Mouse (Mus musculus) urinary bladder, adult 2 months (tissue): ENCODE data around the gene Smad3. TPM values are rescaled to one million over a fixed set of nuclear protein-coding genes. Genes with fewer than 3 reads are reported as not detected.

ENCODE experiments used
- DNase-seq: peaks from one replicate; pipeline ENCODE4 v3.0.0; 2022; ENCODE audit warnings: low spot score
- polyA plus RNA-seq: library from polyadenylated mRNA; depleted of rRNA; stranded (reverse); fragments of >200 nt; gene quantifications from 2 replicates; pipeline ENCODE4 v1.2.3, GENCODE M21; 2012; rRNA removed

Gene Smad3
- polyA plus RNA-seq: 33.3 and 39.4 TPM in 2 replicates

DNA sequence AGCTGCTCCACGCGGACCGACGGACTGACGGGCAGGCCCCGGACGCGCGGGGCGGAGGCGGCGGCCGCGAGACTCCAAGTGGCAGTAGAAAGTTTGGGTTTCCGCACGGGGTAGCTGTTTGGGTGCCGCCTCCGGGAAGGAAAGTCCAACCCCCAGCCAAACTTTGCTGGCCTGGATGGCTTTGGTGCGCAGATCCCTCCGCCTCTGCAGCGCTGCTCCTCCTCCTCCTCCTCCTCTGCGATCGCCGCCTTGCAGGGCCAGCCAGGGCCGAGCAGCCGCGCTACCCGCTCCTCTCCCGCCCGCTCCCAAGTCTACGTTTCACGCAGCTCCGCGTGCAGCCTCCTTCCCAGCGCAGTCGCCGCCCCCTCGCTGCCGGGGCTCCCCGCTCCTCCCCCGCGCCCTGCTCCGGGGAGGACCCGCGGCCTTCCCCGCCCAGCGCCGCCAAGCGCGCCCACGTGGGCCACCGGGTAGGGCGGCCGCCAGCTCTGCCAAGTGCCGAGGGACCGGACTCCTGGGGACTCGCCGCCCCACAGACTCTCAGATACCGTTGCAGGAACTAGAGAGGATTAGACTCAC, at the start of gene Smad3:
TSS of gene Smad3 (minus strand) at position 130 of the 576 bp plus-strand sequence.
- peak; percentile 98 for DNase-seq

DNA sequence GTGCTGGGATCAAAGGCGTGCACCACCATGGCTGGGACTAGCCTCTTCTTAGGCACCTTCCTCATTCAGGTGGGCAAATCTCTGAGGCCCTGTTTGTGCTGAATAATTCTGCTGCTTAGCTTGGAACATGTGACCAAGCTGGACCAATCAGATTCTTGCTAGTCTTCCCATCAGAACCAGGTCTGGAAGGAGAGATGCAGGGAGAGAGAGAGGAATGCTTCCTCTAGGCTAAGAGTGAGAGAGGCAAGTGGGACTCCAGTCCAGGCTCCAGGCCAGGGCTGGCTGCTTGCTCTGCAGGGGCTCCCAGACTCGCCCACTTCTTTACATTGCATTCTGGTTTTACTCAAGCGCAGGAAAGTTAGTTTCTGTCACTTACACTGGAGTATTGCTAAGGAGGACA, 47.1 kb upstream of the Smad3 start:
- DNase-seq: no peak

DNA sequence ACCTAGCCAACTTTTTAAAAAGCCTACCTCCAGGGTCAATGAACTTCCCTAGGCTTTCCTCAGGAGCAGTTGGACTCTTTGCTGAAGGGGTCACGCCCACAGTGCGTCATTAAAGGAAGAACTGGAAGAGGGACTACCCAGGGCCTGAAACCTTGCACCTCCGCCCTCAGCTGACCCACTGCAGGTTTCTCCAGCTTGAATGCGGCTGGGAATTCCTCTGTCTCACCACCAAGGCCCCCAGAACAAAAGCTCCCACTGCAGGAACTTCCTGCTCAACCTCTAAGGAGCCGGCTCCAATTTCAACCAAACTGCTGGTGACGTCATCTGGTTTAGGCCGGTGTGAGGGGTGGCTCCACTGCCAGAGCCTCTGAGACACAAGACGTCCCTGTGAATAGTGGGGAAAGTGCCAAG, 45.4 kb upstream of the Smad3 start:
- DNase-seq: no peak

DNA sequence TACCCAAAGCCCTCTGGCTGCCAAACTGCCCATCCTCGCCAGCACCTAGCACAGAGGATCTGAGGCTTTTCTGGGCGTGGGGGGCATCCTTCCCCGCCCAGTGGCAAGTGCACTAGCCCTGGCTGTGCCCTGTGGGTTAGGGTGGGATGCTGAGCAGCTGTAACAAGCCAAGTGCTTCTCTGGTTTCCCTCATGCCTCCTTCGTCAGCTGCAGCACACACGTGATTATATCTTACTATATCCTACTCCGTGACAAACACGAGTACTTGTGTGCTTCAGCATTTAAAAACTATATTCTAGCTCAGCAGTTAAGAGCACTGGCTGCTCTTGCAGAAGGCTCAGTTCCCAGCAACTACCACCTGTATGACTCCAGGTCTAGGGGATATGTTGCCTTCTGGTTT, 44.7 kb upstream of the Smad3 start:
- DNase-seq: no peak

DNA sequence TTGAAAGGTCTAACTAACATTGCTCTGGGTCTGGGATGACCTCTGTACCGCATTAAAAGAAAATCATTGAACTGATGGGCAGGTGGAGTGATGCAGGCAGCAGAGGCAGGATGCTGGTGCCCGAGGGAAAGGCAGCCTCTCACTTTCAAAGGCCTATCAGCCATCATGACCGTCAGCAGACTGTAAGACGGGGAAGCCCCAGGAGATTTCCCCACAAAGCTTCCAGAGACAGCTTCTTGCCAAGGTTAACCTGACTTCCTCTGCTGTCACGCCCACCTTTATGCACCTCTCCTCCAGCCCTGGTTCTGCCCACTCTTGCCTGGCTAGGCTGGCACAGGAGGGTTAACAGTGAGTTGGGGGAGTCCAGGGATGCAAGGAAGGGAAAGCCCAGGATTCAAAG, 44.3 kb upstream of the Smad3 start:
- no peak for DNase-seq

DNA sequence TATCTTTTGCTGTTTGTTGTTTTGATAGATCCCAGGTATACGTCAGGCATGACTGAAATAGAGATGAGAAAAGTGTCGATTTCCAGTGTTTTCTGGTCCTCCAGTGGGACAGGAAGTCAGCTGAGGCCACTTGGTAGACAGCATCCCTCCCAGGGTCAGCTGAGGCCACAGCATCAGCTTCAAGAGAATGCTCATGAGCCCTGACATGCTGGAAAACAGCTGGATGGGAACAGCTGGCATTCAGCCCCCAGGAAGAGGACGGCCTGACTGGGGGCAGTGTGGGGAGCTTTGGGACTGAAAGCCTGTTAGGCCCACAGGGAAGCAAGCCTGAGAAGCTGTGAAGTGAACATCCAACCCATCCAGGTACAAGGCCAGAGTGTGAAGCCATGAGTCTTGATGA, 38.6 kb upstream of the Smad3 start:
- no peak for DNase-seq

DNA sequence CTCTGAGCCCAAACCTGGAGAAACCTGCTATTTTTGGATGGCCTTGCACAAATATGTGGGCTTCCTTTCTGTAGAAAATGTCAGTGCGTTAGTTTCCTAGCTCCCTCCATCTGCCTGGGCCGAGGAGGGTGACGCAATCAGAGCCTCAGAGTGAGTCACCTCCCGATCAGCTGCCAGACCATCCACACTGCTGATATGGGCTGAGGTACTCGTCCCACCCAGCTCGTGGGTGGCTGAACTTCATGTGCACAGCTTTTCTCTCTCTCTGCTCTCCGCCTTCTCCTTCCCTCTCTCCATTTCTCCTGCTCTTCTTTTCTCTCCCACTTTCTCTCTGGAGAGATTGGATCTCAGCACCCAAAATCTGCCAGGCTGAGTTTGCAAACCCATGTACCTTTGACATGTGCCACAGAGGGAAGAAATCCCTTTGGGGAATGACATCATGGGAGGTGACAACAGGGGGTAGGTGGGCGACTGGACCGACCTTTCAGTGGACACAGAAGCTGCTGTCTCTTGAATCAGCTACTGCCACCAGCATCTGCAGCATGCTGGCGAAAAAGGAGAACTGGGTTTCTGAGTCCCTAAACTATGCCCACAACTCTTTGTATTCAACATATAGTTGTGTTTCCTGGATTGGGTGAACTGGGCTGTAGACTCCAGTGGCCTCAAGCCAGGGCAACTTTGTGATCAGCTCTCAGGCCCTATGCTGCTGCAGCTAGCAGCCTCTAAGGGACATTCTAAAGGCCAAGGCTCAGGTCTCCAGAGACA, 36.1 kb upstream of the Smad3 start:
- peak; percentile 34 for DNase-seq

DNA sequence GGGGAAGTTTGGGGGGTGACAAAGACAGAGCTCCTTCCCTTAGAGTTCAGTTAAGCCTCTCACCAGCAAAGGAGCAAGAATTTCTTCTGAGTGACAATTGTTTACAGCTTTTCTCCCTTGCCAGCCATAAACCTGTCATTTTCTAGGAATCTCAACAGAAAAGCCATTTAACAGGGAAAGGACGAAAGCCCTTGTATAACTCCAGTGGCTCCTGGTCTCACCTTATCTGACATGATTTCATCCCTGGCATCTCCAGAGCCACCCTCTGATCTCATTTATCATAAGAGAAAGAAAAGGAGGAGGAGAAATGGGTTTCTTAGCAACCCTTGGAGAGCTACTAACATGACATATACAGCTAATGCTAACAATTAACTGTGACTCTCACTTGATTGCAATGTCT, 33.9 kb upstream of the Smad3 start:
- no peak for DNase-seq

DNA sequence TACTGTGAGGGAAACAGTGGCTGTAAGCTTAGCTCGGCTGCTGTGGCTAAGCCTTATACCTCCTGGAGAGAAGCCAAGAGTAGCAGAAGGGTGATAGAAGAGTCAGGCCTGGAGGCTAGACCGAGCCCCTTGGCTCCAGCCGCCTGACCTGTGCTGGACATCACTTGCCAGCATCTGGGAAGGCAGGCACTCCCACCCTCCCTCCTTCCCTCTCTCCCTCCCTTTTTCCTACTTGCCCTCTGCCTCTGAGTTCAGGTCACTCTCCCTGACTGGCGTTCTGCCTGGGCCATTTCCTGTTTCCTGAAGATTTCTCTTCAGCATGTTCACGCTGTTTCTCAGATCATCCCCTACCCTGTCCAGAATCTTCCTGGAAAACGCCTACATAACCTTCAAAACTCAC, 33.5 kb upstream of the Smad3 start:
- DNase-seq: no peak

DNA sequence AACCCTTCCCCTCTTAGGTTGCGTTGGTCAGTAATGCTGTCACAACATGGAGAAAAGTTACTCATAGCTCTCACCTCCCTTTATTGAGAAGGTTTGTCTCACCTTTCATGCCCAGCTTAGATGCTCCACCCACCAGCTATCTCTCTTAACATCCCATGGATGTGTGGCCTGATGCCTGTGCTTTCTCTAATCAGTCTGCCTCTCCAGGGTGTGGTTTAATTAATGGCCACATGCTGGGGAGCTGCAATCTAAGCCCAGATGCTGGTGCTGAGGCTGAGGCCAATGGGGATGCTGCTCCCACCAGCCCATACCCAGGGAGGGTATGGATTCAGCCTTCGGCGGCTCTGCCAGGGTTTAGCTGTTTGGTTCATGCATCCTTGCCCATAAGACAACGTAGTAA, 32.4 kb upstream of the Smad3 start:
- no peak for DNase-seq

DNA sequence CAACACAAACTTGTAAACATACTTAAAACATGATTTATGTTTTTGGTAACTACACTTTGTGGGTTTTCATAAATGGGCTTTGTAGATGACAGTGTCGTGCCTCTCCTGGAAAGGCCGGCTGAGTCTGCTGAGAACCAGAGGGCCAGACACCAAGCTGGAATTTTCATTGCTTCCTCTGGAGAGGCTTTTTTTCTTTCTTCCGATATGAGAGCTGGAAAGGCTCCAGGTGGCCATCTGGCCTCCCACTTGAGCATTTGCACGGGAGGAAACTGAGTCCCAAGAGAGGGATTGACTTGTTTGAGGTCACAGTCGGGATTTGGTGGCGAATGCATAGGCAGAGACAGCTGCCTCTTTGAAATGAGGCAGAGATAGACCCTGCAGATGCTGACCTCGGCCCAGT, 31.6 kb upstream of the Smad3 start:
- no peak for DNase-seq

DNA sequence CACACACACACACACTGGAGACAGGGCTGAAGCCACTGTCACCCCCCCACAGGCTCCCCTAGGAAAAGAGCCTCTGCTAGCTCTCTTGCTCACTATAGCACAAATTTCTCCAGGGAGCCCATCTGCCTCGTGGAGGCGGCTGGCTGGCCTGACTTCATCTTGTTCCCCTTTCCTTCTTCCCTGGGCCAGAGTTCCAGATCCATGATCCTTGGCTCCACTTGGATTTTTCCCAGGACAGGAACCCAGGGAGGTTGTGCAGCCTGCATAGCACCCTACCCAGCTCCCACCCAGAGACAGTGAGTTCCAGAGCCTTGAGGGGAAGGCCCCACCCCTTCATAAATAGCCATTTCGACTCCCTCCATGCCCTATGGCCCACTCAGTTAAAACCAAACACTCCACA, 29.8 kb upstream of the Smad3 start:
- no peak for DNase-seq

DNA sequence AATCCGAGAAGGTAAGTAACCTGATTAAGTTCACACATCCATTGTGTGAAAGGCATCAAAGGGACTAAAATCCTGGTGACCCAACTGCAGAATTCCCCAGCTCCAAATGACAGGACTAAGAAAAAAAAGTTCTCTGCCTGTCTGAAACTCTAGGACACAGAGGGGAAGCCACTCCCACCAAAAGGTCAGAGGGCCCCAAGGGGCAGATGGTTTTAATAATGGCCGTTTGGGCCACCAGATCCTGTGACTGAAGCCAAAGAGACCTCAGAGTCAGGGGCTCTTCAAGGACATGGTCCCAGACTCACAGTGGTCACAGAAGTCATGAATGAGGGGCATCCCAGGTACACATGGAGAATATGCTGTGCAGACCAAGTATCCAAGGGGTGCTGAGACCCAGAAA, 29.3 kb upstream of the Smad3 start:
- DNase-seq: no peak

DNA sequence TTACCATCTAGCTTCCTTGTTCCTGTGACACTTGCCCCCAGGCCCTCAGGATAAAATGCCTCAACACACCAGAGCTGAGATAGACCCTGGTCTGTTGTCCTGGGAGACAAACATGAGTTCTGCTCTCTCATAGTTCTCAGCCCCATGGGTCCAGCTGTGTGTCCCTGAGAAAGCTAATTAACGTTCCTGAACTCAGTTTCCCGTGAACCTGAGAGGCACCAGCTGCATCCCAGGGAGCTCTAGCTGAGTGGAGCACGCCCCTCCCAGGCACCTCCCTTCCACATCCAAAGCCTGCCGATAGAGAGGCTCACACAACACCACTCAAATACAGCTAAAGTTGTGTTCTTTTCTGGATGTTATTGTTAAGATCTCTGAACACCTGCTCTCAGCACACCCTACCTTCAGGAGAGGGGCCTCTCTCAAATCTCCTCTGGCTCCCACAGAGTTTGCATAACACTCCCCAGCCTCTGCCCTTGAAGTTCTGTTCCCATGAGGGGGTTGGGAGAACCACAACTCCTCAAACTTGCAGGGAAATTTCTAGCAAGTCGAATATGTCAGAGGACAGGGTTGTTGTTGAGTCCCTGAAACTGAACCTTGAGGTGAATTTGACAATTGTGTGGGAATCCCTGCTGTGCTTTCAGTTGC, 28.4 kb upstream of the Smad3 start:
- DNase-seq: no peak

DNA sequence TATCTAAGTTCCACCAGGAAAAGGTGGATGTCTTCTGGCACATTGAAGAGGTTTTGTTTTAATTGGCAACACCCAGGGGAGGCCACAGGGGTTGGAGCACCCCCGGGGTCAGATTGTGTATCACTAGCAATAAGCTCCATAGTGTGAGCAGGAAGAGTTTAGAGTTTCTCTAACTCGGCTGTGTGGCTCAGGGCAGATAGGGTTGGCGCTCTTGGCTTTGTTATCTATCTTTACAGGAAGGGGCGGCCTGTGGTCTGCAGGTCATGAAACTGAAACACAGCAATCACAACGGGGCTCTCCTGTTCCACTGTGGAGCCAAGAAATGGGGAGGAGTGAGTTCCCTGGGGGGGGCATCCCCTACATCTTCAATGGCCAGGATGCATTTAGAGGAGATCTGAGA, 27.7 kb upstream of the Smad3 start:
- DNase-seq: no peak

DNA sequence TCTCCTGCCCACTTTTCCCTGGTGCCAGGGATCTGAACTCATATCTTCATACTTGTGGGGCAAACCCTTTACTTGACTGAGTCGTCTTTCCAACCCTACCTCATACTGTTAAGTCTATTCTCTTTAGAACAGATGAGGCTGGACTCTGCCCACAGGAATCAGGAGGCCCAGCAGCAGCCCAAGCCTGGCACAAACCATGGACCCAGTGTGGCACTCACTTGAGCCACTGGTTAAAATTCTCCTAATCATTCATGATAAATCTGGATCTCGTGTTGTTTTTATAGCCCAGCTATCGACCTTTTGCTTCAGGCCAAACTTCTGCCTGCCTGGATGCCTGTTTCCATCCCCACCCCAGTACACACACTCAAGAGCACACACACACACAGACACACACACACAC, 26.8 kb upstream of the Smad3 start:
- no peak for DNase-seq

DNA sequence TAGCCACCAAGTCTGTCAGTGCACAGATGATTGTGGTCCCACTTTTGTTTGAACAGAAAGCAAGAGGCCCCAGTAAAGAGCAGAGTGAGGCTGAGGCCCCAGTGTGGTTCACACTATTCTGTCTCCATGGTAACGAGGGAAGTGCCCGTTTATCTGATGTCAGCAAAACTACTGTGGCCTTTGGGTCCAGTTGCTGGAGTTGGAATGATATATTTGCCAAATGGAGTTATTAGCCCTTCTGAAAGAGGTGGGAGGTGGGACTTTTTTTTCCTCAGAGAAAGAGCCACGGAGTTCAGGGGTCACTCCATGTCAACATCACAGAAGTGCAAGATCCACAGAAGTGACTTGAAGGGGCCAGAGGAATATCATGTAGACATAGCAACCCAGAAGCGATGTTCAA, 24.9 kb upstream of the Smad3 start:
- DNase-seq: no peak

DNA sequence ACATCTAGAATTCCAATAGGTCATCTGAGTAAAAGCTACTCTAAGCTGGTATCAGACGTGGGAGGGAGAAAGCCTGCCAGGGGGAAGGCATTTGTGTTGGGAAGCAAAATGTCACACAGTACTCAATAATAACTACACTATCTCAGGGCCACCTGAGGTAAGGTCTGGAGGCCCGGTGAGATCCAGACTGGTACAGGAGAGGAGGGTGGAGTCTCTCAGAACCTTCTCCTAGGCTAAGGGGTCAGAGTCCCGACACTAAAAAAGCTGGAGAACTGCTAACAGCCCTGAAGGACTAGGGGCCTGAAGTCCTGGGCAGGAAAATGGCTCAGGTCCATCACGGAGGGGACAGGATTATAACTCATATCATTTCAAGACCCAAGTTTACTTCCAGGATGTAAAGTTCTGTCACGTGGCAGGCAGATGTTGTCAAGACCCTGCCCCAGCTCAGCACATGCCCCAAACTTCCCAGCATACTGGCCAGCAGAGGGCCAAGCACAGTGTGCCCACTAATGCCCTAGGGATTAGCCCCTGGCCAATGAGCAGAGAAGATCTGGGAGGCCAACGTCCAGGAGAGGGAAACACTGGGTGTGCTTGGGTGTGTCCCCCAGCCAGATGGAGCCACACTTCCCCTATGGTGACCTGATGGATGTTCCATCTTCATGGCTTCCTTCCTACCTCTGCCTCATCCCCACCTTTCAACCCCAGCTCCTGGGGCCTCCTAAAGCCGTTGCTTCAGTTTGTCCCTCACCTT, 24.1 kb upstream of the Smad3 start:
- no peak for DNase-seq

DNA sequence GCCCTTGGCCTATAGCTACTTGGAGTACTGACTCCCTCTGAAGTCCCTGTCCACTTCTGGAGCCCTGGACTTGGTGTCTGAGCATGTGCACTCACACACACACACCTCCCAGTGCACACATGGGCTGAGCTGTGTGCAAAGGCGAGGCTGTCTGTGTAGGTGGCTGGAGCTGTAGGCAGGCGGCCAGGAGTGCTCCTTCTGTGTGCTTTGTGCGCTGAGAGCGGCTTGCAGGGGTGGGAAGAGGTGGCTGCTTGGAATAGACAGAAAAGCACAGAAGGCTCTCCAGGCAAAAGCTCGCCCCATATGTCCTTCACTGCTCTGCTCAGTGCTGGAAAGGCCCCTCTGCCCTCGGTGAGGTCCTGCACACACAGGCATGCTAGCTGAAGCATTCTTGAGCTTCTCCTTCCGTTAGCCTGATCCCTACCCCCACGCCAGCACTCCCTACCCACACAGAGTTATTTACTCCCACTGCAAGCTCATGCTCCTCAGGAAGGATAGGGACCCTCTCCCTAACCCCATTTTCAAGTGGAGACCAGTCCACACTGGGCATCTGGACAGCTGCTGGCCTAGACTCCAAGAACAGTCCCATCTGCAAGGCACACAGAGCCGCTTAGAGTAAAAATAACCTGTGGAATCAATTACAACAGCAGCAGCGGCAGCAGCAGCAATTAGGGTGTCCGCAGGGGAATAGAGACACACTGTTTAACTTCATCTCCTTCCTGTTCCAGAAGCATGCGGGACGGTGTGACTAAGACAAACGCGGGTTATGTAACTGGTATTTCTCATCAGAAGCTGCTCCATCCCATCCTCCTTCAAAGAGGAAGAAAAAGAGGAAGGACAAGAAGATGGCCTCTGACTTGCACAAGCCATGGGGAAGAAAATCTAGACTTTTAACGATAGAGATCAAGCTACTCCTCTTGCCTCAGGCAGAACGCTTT, 22.4 kb upstream of the Smad3 start:
- no peak for DNase-seq

DNA sequence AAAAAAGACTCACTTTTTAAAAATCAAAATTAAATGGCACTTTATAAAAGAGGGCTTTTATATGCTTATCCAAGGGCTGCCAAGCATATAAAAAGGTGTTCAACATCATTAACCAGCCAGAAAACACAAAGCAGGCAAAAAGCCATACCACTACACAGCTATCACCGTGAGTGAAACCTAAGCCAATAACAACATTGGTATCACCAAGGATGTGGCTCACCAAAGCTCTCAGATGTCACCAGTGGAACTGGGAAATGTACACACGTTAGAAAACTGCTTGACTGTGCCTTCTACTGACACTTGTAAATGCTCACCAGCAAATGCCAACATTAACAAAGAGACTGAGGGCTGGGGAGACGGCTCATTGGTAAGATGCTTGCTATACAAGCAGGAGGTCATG, 18.9 kb upstream of the Smad3 start:
- DNase-seq: no peak

DNA sequence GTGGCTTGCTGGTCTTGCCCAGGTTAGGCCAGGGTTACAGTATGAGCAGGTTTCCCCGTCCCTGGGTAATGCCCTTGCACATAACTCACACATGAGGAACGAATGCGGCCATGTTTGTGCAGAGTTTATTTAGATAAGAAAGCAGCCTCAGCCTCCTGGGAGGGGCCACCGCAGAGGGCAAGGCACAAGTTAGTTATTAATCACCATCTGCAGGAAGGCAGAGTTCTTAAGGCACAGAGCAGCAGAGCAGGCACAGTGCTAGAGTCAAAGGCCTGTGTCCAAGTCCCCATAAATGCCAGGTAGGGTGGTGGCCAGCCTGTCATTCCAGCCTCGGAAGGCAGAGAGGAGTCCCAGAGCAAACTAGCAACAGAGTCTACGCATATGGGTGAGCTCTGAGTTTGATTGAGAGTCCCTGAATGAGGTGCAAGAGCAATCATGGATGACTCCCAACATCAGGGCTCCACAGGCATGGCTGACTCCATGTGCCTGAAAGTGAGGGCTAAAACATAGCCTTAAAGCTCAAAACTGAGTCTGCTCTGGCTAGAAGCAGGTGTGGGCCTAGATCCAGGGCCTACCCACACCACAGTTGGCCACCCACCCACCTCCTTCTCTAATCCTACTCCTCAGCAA, 17.2 kb upstream of the Smad3 start:
- no peak for DNase-seq
